Mouse (Mus musculus) heart, postnatal 0 days (tissue): ENCODE data around the gene Tshz2. TPM values are rescaled to one million over a fixed set of nuclear protein-coding genes. Genes with fewer than 3 reads are reported as not detected.

ENCODE experiments used
- ATAC-seq: fragments of 200-750 bp; cut with Nextera tagmentation; 2 replicates; pipeline ENCODE4 v1.8.0; 2017; ENCODE audit warnings: low read depth, moderate number of reproducible peaks, moderate library complexity; ENCODE audit not compliant: insufficient read depth
- DNase-seq: peaks from one replicate; pipeline ENCODE4 v3.0.0-alpha.2; 2016; ENCODE audit warnings: low spot score
- H3K27ac ChIP-seq: fragments of 300-500 bp; sonication (generic); 2 replicates; pipeline ENCODE4 v1.5.1; 2014; ENCODE audit warnings: low read depth, mild to moderate bottlenecking
- H3K27me3 ChIP-seq: fragments of 300-500 bp; sonication (generic); 2 replicates; pipeline ENCODE4 v1.6.1; 2014; ENCODE audit warnings: low read length, mixed read lengths; ENCODE audit not compliant: control insufficient read depth, insufficient read depth
- H3K36me3 ChIP-seq: fragments of 300-500 bp; sonication (generic); replicated peaks from 2 replicates; pipeline ENCODE4 v1.6.1; 2014; ENCODE audit warnings: low read length, mixed read lengths; ENCODE audit not compliant: control insufficient read depth, insufficient read depth
- H3K4me1 ChIP-seq: fragments of 300-500 bp; sonication (generic); 2 replicates; pipeline ENCODE4 v1.6.1; 2014; ENCODE audit warnings: antibody characterized with exemption; ENCODE audit not compliant: control insufficient read depth, insufficient read depth
- H3K4me2 ChIP-seq: fragments of 300-500 bp; sonication (generic); 2 replicates; pipeline ENCODE4 v1.6.1; 2014; ENCODE audit warnings: low read depth, mild to moderate bottlenecking, low read length, moderate library complexity
- H3K4me3 ChIP-seq: fragments of 300-500 bp; sonication (generic); 2 replicates; pipeline ENCODE4 v1.5.1; 2014; ENCODE audit warnings: low read depth, low read length
- H3K9ac ChIP-seq: fragments of 300-500 bp; sonication (generic); replicated peaks from 2 replicates; pipeline ENCODE4 v1.6.1; 2014; ENCODE audit warnings: low read depth, low read length, mixed read lengths
- H3K9me3 ChIP-seq: fragments of 300-500 bp; sonication (generic); replicated peaks from 2 replicates; pipeline ENCODE4 v1.6.1; 2016; ENCODE audit warnings: low read length; ENCODE audit not compliant: control insufficient read depth
- CTCF ChIP-seq: IDR thresholded peaks from 2 replicates; pipeline ENCODE4 v1.5.1; 2016; ENCODE audit warnings: antibody characterized with exemption, control low read depth, low read depth
- EP300 ChIP-seq: IDR thresholded peaks from 2 replicates; pipeline ENCODE4 v1.6.1; 2016; ENCODE audit warnings: antibody characterized with exemption, low read depth
- WGBS: fragments of 180-500 bp; shearing (Covaris S2); extraction: QIAGEN DNeasy Blood & Tissue Kit; methylation state at CpG from one replicate; pipeline ENCODE4 v1.1.7; 2014; 5-methylcytosine and 5-hydroxymethylcytosine counted together
- polyA plus RNA-seq: library from polyadenylated mRNA; unstranded; fragments of >200 nt; fragmentation: Nextera tagmentation; extraction: Ambion mirVana; gene quantifications from 2 replicates; pipeline ENCODE4 v1.2.1, GENCODE M21; 2015
- total RNA-seq: library from RNA; depleted of rRNA; stranded (reverse); fragments of >200 nt; gene quantifications from 2 replicates; pipeline ENCODE4 v1.2.3, GENCODE M21; 2014; ENCODE audit warnings: low replicate concordance

The Tshz2 gene
- total and polyA plus RNA-seq, 2 experiments from 2014 or later = 2.8 to 7.8 TPM

DNA sequence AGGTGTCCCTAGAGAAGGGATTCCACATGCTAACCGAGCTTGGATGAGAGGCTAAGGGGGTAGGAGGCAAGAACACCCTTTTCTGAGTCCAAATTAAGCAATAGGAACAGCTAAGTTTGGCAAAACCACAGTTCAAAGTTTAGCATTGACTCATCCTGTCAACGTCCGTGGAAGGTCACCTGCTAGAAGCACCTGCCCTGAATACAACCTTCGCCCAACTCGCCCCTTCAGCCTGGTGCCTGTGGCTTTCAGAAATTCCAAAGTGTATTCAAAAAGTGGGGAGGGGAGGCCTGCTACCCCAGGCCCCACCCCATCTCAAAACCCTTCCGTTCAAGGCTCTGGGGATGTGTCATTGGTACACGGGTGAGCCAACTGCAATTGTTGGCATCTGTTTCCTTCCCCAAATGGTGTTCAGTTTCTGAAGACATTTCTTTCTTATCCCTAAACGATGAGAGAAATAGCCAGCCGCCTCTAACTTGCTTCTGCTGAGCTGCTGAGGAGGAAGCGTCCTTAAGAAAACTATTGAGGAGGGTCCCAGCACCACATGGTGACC, 396.6 kb downstream of the Tshz2 start:
- ATAC-seq (no peak), DNase-seq (no peak)
- Histone ChIP-seq H3K36me3 (no peaks in the 10 kb centered on the region), H3K4me1 (no peaks in the 10 kb centered on the region), H3K27ac (no peak overlapping the region), H3K27me3 (no peaks in the 10 kb centered on the region), H3K9me3 (no peaks in the 10 kb centered on the region), H3K4me3 (no peak overlapping the region), H3K4me2 (no peak overlapping the region), H3K9ac (no peak overlapping the region)
- WGBS = 79% methylated on average over 10 of the region's 10 CpGs
- TF ChIP-seq EP300 = no peak
- TF ChIP-seq CTCF = no peak

DNA sequence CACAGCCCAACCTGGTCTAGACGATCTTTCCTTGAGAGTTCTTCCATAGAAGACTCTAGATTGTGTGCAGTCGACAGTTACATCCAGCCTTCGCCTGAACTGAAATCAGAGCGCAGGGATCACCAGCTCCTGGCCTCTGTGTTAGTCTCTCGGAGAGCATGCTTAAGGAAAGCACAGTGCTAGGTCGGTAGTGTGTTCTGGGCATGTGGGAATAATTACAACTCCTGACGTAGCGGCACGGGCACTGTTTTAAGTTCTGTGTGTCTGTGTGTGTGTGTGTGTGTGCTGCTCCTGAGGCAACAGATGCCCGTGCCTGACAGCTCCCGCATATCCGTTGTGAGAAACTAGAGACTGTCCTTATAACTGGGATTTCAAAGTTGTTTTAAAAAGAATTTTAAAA, 398.4 kb downstream of the Tshz2 start:
- Histone ChIP-seq H3K36me3 (no peaks in the 10 kb centered on the region), H3K4me3 (no peak overlapping the region), H3K4me1 (no peaks in the 10 kb centered on the region), H3K27me3 (no peaks in the 10 kb centered on the region), H3K9ac (no peak overlapping the region), H3K27ac (no peak overlapping the region), H3K9me3 (no peaks in the 10 kb centered on the region), H3K4me2 (no peak overlapping the region)
- DNase-seq (no peak), ATAC-seq (no peak)
- 90% methylated on average over 12 of the region's 12 CpGs for WGBS
- no peak for TF ChIP-seq EP300

GRCm38 (mm10) chr2:170031872-170032271, 399.1 kb downstream of the Tshz2 start:
- H3K36me3 ChIP-seq = no peaks in the 10 kb centered on the region
- no peak overlapping the region for H3K4me2 ChIP-seq
- no peak overlapping the region for H3K9ac ChIP-seq
- no peaks in the 10 kb centered on the region for H3K9me3 ChIP-seq
- H3K27ac ChIP-seq = no peak overlapping the region
- H3K4me3 ChIP-seq = no peak overlapping the region
- DNase-seq = no peak
- ATAC-seq = no peak
- 72% methylated on average over 8 of the region's 8 CpGs for WGBS
- no peaks in the 10 kb centered on the region for H3K27me3 ChIP-seq
- no peak for TF ChIP-seq EP300
- TF ChIP-seq CTCF = no peak
- H3K4me1 ChIP-seq = no peaks in the 10 kb centered on the region

- no peaks in the 10 kb centered on the region for H3K36me3 ChIP-seq
- WGBS = 58% methylated on average over 5 of the region's 5 CpGs
- H3K4me2 ChIP-seq = no peak overlapping the region
- H3K4me1 ChIP-seq = no peaks in the 10 kb centered on the region
- no peak overlapping the region for H3K9ac ChIP-seq
- no peaks in the 10 kb centered on the region for H3K27me3 ChIP-seq
- TF ChIP-seq EP300 (no peak), CTCF (no peak)
- H3K4me3 ChIP-seq = no peak overlapping the region
- ATAC-seq = no peak
- DNase-seq = no peak
- H3K9me3 ChIP-seq = no peaks in the 10 kb centered on the region
- no peak overlapping the region for H3K27ac ChIP-seq
Observed at GRCm38 (mm10) chr2:170033219-170033618, 400.4 kb downstream of the Tshz2 start.

DNA sequence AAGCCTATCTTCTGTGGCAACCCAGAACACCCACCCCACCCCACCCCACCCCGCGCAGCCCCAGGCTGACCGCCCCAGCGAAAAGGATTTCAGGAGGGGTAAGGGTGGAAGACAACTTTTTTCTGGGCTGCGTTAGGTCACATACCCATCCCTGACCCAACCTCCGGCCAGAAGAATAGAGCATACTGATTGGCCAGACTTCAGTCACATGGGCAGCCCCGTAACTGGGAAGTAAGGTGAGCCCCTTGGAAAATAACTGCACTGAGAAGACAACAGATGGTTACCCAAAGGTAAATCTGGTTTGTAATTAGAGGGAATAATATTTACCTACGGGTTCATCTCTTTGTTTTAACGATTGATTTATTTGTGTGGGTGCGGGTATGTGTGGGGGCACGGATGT, 402.0 kb downstream of the Tshz2 start:
- Histone ChIP-seq H3K27me3 (no peaks in the 10 kb centered on the region), H3K4me2 (no peak overlapping the region), H3K9ac (no peak overlapping the region), H3K4me1 (no peaks in the 10 kb centered on the region), H3K9me3 (no peaks in the 10 kb centered on the region), H3K36me3 (no peaks in the 10 kb centered on the region), H3K27ac (no peak overlapping the region), H3K4me3 (no peak overlapping the region)
- DNase-seq (no peak), ATAC-seq (no peak)
- WGBS = 95% methylated on average over 11 of the region's 11 CpGs
- TF ChIP-seq CTCF (no peak), EP300 (no peak)

GRCm38 (mm10) chr2:170036791-170037241, 404.0 kb downstream of the Tshz2 start:
- 67% methylated on average over 11 of the region's 11 CpGs for WGBS
- no peak for DNase-seq
- H3K9me3 ChIP-seq = no peaks in the 10 kb centered on the region
- no peak overlapping the region for H3K4me2 ChIP-seq
- H3K36me3 ChIP-seq = no peaks in the 10 kb centered on the region
- no peak for ATAC-seq
- TF ChIP-seq CTCF (no peak), EP300 (no peak)
- H3K4me3 ChIP-seq = no peak overlapping the region
- H3K9ac ChIP-seq = no peak overlapping the region
- no peak overlapping the region for H3K27ac ChIP-seq
- no peaks in the 10 kb centered on the region for H3K27me3 ChIP-seq
- no peaks in the 10 kb centered on the region for H3K4me1 ChIP-seq
